Mouse (Mus musculus) large intestine, adult 2 months (tissue): ENCODE data around the gene Ddah1. TPM values are rescaled to one million over a fixed set of nuclear protein-coding genes. Genes with fewer than 3 reads are reported as not detected.

Source experiments
- DNase-seq: peaks from one replicate; pipeline ENCODE4 v3.0.0-alpha.2; 2012; ENCODE audit warnings: low read depth, low spot score
- WGBS: fragments of 180-500 bp; shearing (Covaris S2); methylation state at CpG from one replicate; pipeline ENCODE4 v1.1.7; 2018; 5-methylcytosine and 5-hydroxymethylcytosine counted together
- polyA plus RNA-seq: library from polyadenylated mRNA; depleted of rRNA; stranded (reverse); fragments of >200 nt; gene quantifications from 2 replicates; pipeline ENCODE4 v1.2.3, GENCODE M21; 2012; rRNA removed

Gene Ddah1
- polyA plus RNA-seq, 1 experiment: 25.1 TPM

GRCm38 (mm10) chr3:145929525-145930400 lies 171.3 kb downstream of the Ddah1 start:
- no peak for DNase-seq
- WGBS: 75% methylated on average over 7 of the region's 7 CpGs

GRCm38 (mm10) chr3:145933845-145934244 lies 175.4 kb downstream of the Ddah1 start:
- DNase-seq: no peak
- WGBS: 74% methylated on average over 9 of the region's 9 CpGs

- DNase-seq: no peak
- WGBS: 1% methylated on average over 70 of the region's 70 CpGs
These were observed 179.3 kb downstream of the Ddah1 start, which contains the start of gene 2410004B18Rik for GRCm38 (mm10) chr3:145937505-145938404. Gene 2410004B18Rik (plus strand): TSS chr3:145938014.

- no peak for DNase-seq
- 11% methylated on average over 50 of the region's 50 CpGs for WGBS
These were observed 180.2 kb downstream of the Ddah1 start for GRCm38 (mm10) chr3:145938405-145939349.

GRCm38 (mm10) chr3:145939402-145939801 lies 180.9 kb downstream of the Ddah1 start:
- DNase-seq: no peak
- WGBS: 73% methylated on average over 12 of the region's 12 CpGs

GRCm38 (mm10) chr3:145939971-145940370 lies 181.5 kb downstream of the Ddah1 start:
- no peak for DNase-seq
- 49% methylated on average over 4 of the region's 4 CpGs for WGBS

- 6% methylated on average over 3 of the region's 3 CpGs for WGBS
- DNase-seq: no peak
These were observed 183.5 kb downstream of the Ddah1 start for GRCm38 (mm10) chr3:145941971-145942370.

Other genes with a start within 250 kb of the Ddah1 start
- 3.2 and 3.9 TPM in 2 replicates for gene Znhit6, start 182.5 kb upstream of the Ddah1 start, polyA plus RNA-seq
- 6.4 and 9.8 TPM in 2 replicates for gene Ccn1, start 108.7 kb upstream of the Ddah1 start, polyA plus RNA-seq
- 22.0 and 24.2 TPM in 2 replicates for gene Bcl10, start 164.1 kb downstream of the Ddah1 start, polyA plus RNA-seq
- 10.9 and 14.2 TPM in 2 replicates for gene 2410004B18Rik, start 179.3 kb downstream of the Ddah1 start, polyA plus RNA-seq
- 2.5 and 6.0 TPM in 2 replicates for gene Syde2, start 229.2 kb downstream of the Ddah1 start, polyA plus RNA-seq